In the genomic region with DNA sequence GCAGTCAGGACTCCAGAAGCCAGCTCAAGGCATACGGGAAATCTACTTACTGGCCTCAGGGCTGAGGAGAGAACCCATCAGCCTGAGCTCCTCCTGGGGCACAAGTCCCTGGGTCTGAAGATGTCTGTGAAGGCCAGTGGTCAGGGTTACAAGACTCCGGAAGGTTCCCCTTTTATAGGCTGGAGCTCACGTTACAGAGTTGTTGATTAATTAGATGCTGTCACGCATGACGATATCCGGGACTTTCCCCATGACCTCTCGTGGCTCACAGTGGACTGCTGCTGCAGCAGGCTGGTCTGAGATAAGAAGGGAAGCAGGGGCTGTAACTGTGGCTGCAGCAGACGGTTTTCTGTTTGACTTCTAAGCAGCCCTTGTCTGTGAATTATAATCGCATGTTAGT, we compare ENCODE assay signal across 8 mouse cellular contexts. TPM values are rescaled to one million over a fixed set of nuclear protein-coding genes. Genes with fewer than 3 reads are reported as not detected.
A peak's percentile ranks its signal among the peaks of the same experiment; 100 is the strongest.
DNase-seq lines count a peak whose midpoint lies in the region; ATAC-seq lines count a peak whose summit lies in the region.

No protein-coding gene starts in this region.

- WGBS in limb, embryonic 13.5 days, result 9% methylated on average over 9 of the region's 9 CpGs
- WGBS in forebrain, embryonic 10.5 days, result 59% methylated on average over 9 of the region's 9 CpGs

- no peak for ATAC-seq in limb, embryonic 13.5 days (ENCODE audit: low FRiP score, low read depth)

- intact Hi-C loops in heart, postnatal 10 days (cut with DNase I), result loop anchor here (10.0 kb wide), 1 partner anchor 208 kb away; the partner anchor contains the start of gene Hs6st1
- intact Hi-C loops in left cerebral cortex, postnatal 14 days (cut with DNase I), result no loop called here

- no peak overlapping the region for H3K4me3 ChIP-seq in limb, embryonic 13.5 days
- no peak overlapping the region for H3K4me3 ChIP-seq in forebrain, embryonic 10.5 days

- H3K4me2 ChIP-seq in limb, embryonic 13.5 days (replicated peaks), result peak overlapping the region; percentile 12; the same call in 1 of the 2 replicates

- H3K27me3 ChIP-seq in limb, embryonic 13.5 days, result peaks cover 31% of the 10 kb centered on the region
- peaks cover 40% of the 10 kb centered on the region for H3K27me3 ChIP-seq in forebrain, embryonic 10.5 days (ENCODE audit: poor library complexity, severe bottlenecking)

- DNase-seq in CD4-positive, CD25-positive, alpha-beta regulatory T cell, adult 2 months (ENCODE audit: low read depth, low spot score), result peak; percentile 87
- DNase-seq in adrenal gland, postnatal 10 days, result peak; percentile 64
- peak; percentile 57 to 70 for DNase-seq in heart, postnatal 10 days
- peak; percentile 77 to 82 for DNase-seq in monocyte, adult 2 months (ENCODE audit: low read depth in 1 of 2, low spot score in 2 of 2)
- no peak for DNase-seq in left cerebral cortex, postnatal 14 days (ENCODE audit: low spot score in 2 of 2)
- DNase-seq in right cerebral cortex, postnatal 14 days, result no peak
- DNase-seq in forebrain, embryonic 10.5 days (ENCODE audit: extremely low spot score, low spot score), result no peak

- no peak overlapping the region for H3K27ac ChIP-seq in limb, embryonic 13.5 days
- no peak overlapping the region for H3K27ac ChIP-seq in forebrain, embryonic 10.5 days

- H3K4me1 ChIP-seq in limb, embryonic 13.5 days, result 0 out of 2 replicates have a peak, but pooled peaks cover 13% of the 10 kb centered on the region
- peaks cover 26% of the 10 kb centered on the region for H3K4me1 ChIP-seq in forebrain, embryonic 10.5 days

- no peaks in the 10 kb centered on the region for H3K36me3 ChIP-seq in limb, embryonic 13.5 days
- H3K36me3 ChIP-seq in forebrain, embryonic 10.5 days (replicated peaks), result no peaks in the 10 kb centered on the region

- H3K9me3 ChIP-seq in limb, embryonic 13.5 days, result no peaks in the 10 kb centered on the region
- H3K9me3 ChIP-seq in forebrain, embryonic 10.5 days, result no peaks in the 10 kb centered on the region

- no peak overlapping the region for H3K9ac ChIP-seq in limb, embryonic 13.5 days

RNA-seq across cellular contexts. Expression of gene Neurl3, which starts 1.2 kb away (rescaled TPM):
- total RNA-seq in adrenal gland, postnatal 10 days (2021), result 1 to 10 TPM; 4.9 to 7.4 TPM
- total RNA-seq in heart, postnatal 10 days (2021), result 1 to 10 TPM; 3.2 to 6.1 TPM
- 0.83 and 2.0 TPM in 2 replicates for polyA plus RNA-seq in limb, embryonic 13.5 days (2015; fragmentation: Nextera tagmentation; extraction: Ambion mirVana)
- total RNA-seq in left cerebral cortex, postnatal 14 days (2021), result under 1 TPM; 0.26 to 0.61 TPM
- polyA plus RNA-seq in forebrain, embryonic 10.5 days (2016; fragmentation: Nextera tagmentation; extraction: Ambion mirVana), result 0.32 and 0.37 TPM in 2 replicates

RNA-seq across cellular contexts. Expression of gene Uggt1, which starts 28.8 kb away (rescaled TPM):
- total RNA-seq in adrenal gland, postnatal 10 days (2021), result 10 to 100 TPM; 35.2 to 44.5 TPM
- total RNA-seq in heart, postnatal 10 days (2021), result 10 to 100 TPM; 32.5 to 35.8 TPM
- 52.4 and 54.6 TPM in 2 replicates for polyA plus RNA-seq in limb, embryonic 13.5 days (2015; fragmentation: Nextera tagmentation; extraction: Ambion mirVana)
- 10 to 100 TPM; 40.8 to 47.3 TPM for total RNA-seq in left cerebral cortex, postnatal 14 days (2021)
- 52.1 and 53.6 TPM in 2 replicates for polyA plus RNA-seq in forebrain, embryonic 10.5 days (2016; fragmentation: Nextera tagmentation; extraction: Ambion mirVana)

RNA-seq across cellular contexts. Expression of gene Arid5a, which starts 34.2 kb away (rescaled TPM):
- total RNA-seq in adrenal gland, postnatal 10 days (2021), result 1 to 10 TPM; 8.9 to 9.2 TPM
- total RNA-seq in heart, postnatal 10 days (2021), result 10 to 100 TPM; 13.8 to 15.2 TPM
- polyA plus RNA-seq in limb, embryonic 13.5 days (2015; fragmentation: Nextera tagmentation; extraction: Ambion mirVana), result 6.7 and 9.2 TPM in 2 replicates
- total RNA-seq in left cerebral cortex, postnatal 14 days (2021), result 10 to 100 TPM; 14.7 to 16.9 TPM
- 2.9 TPM in 2 replicates for polyA plus RNA-seq in forebrain, embryonic 10.5 days (2016; fragmentation: Nextera tagmentation; extraction: Ambion mirVana)

Comparison
In these comparisons a context has a peak if more than half of its experiments do, and no peak if none do; other contexts are left out.
1. DNase-seq: peak in CD4-positive, CD25-positive, alpha-beta regulatory T cell, adult 2 months (single experiment), adrenal gland, postnatal 10 days (single experiment), heart, postnatal 10 days (2 of 2) and monocyte, adult 2 months (2 of 2); none in left cerebral cortex, postnatal 14 days (0 of 2), right cerebral cortex, postnatal 14 days (single experiment) and forebrain, embryonic 10.5 days (single experiment).